Mouse (Mus musculus) kidney, adult 11 months (tissue): ENCODE results near the gene Gm17087.
A peak's percentile ranks its signal among the peaks of the same experiment; 100 is the strongest.

ENCODE experiments used
- DNase-seq: peaks from one replicate; pipeline ENCODE4 v3.0.0; 2022

Gene Gm17087

DNA sequence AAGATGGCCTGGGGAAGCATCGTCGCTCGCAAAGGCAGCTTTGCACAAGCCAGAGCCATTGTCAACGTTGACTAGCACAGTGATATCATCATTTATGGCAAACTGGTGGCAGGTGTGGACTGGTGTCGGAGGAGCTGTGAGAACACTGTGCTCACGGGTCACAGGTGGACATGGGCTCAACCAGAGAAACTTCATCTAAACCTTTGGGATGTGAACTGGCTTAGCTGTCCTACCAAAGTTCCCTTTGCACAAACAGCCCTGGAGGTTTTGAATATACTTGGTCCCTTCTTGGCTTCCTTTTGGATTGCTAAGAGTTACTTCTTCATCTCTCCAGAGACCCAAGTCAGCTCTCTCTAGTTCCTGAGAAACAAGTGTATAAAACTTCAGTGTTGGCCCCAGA lies at the start of gene Gm17087:
Gm17087 (minus strand) TSS at position 101 of the 400 bp plus-strand sequence.
- no peak for DNase-seq

GRCm38 (mm10) chr17:8613882-8614551 lies 47.3 kb upstream of the Gm17087 start:
- DNase-seq, result peak; percentile 46

DNA sequence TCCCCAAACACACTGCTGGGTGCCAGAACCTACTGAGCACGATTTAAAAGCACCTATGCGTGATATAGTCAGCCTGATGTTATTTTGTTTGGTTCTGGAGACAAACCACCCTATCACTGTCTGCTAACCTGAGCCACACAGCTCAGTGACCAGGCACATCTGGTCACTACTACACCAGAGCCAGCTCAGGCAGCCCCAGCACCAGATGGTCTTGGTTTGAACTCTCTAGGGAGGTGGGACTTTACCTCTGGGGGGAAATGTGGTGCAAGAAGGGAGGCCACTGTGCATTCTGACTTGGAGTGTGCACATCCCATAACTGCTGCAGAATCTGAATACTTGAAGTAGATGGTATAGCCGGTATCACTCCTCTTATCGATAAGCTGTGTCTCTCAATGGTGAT lies 45.2 kb upstream of the Gm17087 start:
- no peak for DNase-seq

DNA sequence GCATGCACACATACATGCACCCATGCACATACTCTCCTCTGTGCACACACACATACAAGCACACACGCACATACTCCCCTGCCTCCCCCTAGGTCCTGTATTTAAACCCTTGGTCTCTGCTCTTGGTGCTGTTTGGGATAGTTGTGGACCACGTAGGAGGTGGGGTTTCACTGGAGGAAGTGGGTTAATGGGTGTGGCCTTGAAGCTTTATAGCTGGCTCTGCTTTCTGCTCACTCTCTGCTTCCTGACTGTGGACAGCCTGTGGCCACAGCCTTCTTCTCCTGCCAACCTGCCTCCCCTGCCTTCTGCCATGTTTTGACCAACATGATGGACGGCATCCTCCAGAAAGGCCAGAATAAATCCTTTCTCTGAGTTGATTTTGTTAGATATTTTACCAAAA lies 39.9 kb upstream of the Gm17087 start:
- no peak for DNase-seq

GRCm38 (mm10) chr17:8605921-8606320 lies 39.2 kb upstream of the Gm17087 start:
- DNase-seq, result no peak

DNA sequence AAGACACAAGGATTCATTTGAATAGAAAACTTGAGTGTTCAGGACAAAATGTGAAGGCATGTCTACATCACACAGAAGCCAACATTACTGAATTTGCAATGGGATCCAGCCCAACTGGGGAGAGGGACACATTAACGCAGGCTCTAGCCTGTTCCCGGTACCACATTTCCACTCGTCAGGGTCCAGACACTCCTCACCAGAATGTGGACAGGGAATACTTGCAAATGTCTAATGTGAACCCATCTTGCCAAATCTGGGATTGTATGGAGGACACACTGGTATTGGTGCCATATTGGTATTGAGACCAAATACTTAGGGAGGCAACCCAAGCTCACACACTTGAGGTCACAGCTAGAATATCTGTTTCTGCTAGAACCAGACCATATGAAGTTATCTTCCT lies 36.2 kb upstream of the Gm17087 start:
- no peak for DNase-seq

DNA sequence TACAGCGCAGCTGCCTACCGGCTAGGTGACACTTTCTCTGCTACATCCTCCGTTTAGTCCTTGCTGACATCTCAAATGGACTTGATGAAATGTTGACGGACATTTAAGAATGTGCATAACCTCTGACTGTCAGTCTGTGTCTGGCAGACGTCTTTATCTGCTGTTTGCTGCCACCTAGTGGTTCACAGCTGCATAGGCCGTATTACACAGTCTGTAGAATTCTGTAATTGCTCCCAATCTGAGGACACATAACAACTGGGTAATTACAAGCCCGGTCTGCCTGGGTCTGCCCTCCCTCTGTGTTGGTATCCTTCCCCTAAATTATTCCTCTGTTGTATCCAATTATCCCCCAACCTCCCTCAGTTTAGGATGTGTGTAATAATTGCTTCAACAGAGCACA lies 31.0 kb upstream of the Gm17087 start:
- peak; percentile 35 for DNase-seq

- peak; percentile 8 for DNase-seq
These were observed 25.9 kb upstream of the Gm17087 start for GRCm38 (mm10) chr17:8592427-8593277.

- no peak for DNase-seq
These were observed 14.8 kb upstream of the Gm17087 start for GRCm38 (mm10) chr17:8581579-8581978.

- no peak for DNase-seq
These were observed 13.6 kb upstream of the Gm17087 start for GRCm38 (mm10) chr17:8580360-8580759.

DNA sequence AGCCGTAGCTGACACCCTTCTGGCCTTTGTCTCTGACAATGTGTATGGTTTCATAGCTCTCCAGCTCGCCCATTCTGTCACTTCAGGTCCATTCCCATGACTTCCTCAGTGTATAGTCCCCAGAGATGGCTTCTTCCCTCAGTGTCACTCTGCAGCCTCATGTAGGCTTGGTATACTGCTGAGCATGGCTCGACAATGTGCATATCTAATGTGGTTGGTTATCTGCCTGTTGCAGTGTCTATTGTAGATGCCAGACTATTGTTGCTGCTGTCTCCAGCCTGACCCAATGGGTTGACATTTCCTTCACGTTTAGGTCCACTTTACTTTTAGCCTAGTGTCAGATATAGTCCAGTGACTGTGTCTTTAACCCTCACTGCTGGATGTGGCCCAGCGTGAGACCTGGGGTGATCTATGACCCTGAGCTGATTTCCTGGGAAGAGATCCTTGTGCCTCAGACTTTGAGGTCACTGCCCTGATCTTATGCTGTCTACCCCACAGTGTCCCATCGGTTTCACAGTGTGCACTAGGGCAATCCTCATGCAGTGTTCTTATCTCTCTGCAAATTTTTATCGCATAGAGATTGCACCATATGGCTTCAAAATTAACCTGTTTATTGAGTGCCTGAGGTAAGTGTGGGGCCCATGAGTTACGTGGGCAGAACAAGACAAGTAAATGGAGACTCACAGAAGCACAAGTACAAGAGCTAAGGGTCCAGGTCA lies 7.0 kb upstream of the Gm17087 start:
- no peak for DNase-seq

- no peak for DNase-seq
These were observed 3.9 kb downstream of the Gm17087 start for GRCm38 (mm10) chr17:8562886-8563280.

DNA sequence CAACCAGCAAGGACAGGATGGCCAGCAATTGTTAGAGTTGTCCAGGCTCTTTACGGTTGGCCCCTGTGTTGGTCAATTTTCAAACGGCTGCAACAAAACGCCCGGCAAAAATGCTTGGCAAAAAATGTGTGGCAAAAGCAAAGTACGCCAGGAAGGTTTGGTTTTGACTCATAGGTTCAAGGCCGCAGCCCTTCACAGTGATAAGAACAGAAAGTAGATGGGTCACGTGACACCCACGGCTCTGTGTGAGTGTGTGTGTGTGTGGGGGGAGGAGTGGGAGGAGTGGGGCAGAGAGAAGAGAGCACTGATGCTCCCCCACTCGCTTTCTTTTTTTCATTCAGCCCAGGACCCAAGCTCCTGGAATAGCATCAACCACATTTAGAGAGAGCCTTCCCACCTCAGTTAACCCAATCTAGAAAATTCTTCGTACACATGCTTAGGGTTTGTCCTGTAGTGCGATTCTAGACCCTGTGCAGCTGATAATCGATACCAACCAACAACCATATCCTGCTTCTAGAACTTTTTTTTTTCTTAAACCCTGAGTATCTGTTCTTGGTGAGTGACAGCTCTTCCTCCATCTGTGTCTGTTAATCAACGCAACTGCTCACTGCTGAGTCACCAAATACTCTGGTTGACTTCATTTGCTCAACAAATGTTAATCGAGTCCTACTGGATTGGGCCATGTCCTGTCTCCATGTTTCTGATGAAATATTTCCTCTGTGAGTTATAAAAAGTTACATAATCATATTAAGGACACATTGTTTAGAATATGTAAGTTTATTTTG lies 4.5 kb downstream of the Gm17087 start:
- no peak for DNase-seq

DNA sequence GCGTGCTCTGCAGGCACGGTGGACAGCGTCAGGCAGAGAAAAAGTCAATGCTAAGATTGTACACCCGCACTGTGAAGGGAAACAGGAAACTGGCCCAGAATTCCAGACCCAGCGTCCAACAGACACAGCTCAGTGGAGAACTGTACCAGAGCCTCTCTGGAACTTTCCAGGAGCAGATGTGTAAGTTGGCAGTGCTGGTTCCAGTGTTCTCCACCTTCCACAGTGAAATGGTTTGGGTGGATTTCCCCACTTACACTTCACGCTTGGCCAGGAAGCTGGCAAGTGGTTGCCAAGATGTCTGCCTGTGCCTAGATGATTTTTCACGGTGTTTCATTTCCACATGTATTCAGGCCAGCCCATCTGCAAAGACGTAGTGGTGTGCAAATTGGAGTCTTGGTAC lies 8.8 kb downstream of the Gm17087 start:
- DNase-seq, result no peak

DNA sequence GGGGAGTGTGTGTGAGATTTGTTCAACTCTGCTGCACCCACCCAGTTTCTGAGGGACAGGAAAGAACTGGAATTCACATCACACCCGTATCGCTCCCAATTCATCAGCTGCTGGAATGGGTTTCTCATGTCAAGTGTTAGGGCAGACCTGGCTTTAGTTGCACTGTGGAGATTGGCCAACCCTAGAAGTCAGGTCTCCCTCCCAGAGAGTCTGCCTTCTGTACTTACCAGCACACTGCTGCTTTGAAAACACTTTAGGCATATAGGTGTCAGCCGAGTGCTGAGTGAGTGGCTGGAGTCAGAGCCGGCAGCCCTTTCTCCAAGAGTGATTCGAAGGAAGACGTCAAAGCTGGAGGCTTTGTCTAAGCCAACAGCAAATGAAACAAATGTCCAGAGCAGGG lies 10.5 kb downstream of the Gm17087 start:
- no peak for DNase-seq

DNA sequence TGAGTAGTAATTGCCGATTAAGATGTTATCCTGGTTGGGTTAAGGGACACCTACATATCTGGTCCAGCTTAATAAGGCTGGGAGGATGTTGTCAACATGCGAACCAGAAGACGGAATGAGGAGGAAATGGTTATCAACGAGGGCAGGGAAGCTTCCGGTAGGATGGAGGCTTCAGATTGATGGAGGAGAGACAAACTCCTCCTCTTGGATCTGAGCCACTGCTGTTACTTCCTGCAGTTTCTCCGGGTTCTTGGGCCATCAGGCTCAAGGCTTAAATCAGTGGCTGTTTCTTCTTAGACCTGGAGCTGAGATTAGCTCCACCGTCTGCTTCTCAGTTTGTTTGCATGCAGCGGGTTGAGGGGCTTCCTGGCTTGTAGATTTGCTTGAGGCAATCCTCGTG lies 11.0 kb downstream of the Gm17087 start:
- DNase-seq, result no peak

DNA sequence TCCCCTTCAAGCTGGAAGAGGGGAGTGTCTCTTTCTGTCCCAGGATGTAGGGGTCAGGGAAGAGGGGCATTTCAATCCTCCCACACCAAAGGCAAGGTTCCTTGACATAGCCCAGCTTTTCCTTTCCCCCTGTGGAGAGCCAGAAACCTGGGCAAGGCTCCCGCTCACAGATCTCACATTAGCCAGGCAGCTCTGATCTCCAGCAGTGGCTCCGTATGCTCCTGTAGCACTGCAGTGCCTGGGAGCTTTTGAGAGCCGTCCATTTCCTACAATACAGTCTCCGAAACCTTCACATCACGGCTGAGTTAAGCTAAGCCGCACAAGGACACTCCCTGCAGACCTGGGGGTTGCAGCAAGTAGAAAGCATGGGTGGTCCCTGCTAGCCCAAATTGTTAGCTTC lies 12.5 kb downstream of the Gm17087 start:
- no peak for DNase-seq

DNA sequence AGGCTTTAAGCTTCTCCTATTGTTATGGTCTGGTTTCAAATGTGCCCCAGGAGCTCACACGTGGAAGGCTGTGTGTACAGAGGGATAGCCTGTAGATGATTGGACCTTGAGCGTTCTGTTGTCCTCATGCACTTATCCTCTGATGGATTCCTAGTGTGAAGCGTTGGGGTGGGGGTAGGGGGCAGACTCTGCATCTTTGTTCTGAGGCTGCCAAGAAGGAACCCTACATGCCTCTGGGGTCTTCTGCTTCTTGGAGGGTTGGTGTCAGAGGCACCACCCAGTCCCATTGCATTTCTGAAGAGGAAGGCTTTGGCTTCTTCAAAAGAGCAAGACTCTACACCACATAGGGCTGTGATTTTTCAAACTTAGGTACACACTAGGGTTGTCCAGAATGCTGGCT lies 13.1 kb downstream of the Gm17087 start:
- no peak for DNase-seq

- DNase-seq, result no peak
These were observed 14.3 kb downstream of the Gm17087 start for GRCm38 (mm10) chr17:8552346-8553035.

- DNase-seq, result no peak
These were observed 15.1 kb downstream of the Gm17087 start for GRCm38 (mm10) chr17:8551641-8552040.

DNA sequence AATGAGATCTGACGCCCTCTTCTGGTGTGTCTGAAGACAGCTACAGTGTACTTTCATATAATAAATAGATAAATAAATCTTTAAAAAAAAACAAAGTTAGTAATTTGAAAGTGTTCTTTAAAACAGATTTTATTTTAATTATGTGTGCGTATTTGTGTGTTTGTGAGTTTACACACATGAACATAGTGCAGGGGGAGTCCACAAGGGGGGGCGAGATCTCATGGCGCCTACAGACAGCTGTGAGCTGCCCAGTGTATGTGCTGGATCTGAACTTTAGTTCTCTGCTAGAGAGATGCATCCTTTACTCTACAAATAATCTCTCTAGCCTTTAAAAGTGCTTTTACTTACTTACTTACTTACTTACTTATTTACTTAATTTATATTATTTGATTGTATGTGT lies 18.0 kb downstream of the Gm17087 start:
- no peak for DNase-seq

DNA sequence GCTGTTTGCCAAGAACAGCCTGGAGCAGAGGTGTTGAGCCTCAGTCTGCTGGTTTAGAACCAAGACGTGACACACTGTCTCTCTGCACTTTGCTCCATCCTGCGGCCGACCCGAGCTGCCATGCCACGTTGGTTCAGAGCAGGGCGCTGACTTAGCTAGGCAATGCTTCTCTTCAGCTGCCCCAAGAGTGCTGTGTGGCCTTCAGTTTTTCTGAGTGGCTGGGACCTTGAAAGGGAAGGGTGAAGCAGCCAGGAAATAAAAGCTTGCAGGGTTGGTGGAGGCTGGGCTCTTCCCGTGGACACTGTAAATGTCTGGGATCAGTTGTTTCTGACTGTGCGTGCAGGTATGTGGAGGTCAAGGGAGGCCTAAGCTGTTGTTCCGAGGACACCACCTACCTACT lies 20.4 kb downstream of the Gm17087 start:
- no peak for DNase-seq
